Mouse (Mus musculus) ES-Bruce4 (cell line): ENCODE results near the gene Tor4a.

Experiments
- CTCF ChIP-seq: IDR thresholded peaks from one replicate; pipeline ENCODE4 v1.8.1; 2011; ENCODE audit warnings: low read depth, low read length
- EP300 ChIP-seq: IDR thresholded peaks from 2 replicates; pipeline ENCODE4 v1.6.1; 2011; ENCODE audit warnings: low read depth, low read length; ENCODE audit not compliant: insufficient read depth
- POLR2A ChIP-seq: IDR thresholded peaks from one replicate; pipeline ENCODE4 v1.8.1; 2011; ENCODE audit warnings: low read length; ENCODE audit not compliant: insufficient read depth

DNA sequence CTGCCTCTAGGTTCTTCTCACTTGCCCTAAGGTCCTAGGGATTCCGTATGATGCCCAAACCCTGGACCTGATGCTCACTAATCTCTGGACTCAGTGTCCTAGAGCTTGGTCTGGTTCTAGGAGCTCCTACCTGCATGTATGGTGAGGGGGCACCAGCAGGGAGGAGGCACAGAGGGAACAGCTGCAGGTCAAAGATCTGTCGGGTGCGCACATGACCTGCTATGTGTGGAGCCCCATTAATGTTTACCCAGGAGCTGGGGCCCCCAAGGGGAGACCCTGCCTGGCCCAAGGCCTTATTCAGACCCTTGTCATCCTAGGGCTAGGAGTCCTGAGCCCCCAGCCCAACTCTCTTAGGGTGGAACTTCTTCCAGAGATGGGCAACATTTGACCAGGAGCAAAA, 37.4 kb upstream of the Tor4a start, which contains the start of gene Slc34a3:
- TF ChIP-seq POLR2A (no peak), CTCF (no peak), EP300 (no peak)
